Mouse (Mus musculus) hindbrain, embryonic 13.5 days (tissue): ENCODE data around the gene Sult1a1. TPM values are rescaled to one million over a fixed set of nuclear protein-coding genes. Genes with fewer than 3 reads are reported as not detected.
A peak's percentile ranks its signal among the peaks of the same experiment; 100 is the strongest.

ENCODE experiments used
- ATAC-seq: fragments of 200-750 bp; cut with Nextera tagmentation; 2 replicates; pipeline ENCODE4 v1.8.0; 2017; ENCODE audit warnings: moderate TSS enrichment; ENCODE audit not compliant: low FRiP score
- H3K27ac ChIP-seq: fragments of 300-500 bp; sonication (generic); 2 replicates; pipeline ENCODE4 v1.5.1; 2015; ENCODE audit warnings: inconsistent platforms, mild to moderate bottlenecking, moderate library complexity
- H3K27me3 ChIP-seq: fragments of 300-500 bp; sonication (generic); 2 replicates; pipeline ENCODE4 v1.6.1; 2015; ENCODE audit warnings: mild to moderate bottlenecking, inconsistent platforms
- H3K36me3 ChIP-seq: fragments of 300-500 bp; sonication (generic); 2 replicates; pipeline ENCODE4 v1.6.1; 2015; ENCODE audit warnings: mild to moderate bottlenecking, inconsistent platforms
- H3K4me1 ChIP-seq: fragments of 300-500 bp; sonication (generic); replicated peaks from 2 replicates; pipeline ENCODE4 v1.6.1; 2015; ENCODE audit warnings: inconsistent platforms
- H3K4me2 ChIP-seq: fragments of 300-500 bp; sonication (generic); 2 replicates; pipeline ENCODE4 v1.6.1; 2015; ENCODE audit warnings: inconsistent platforms, mild to moderate bottlenecking, moderate library complexity
- H3K4me3 ChIP-seq: fragments of 300-500 bp; sonication (generic); 2 replicates; pipeline ENCODE4 v1.5.1; 2015; ENCODE audit warnings: mild to moderate bottlenecking, inconsistent platforms
- H3K9ac ChIP-seq: fragments of 300-500 bp; sonication (generic); 2 replicates; pipeline ENCODE4 v1.6.1; 2015; ENCODE audit warnings: mild to moderate bottlenecking, inconsistent platforms
- H3K9me3 ChIP-seq: fragments of 300-500 bp; sonication (generic); 2 replicates; pipeline ENCODE4 v1.6.1; 2016; ENCODE audit warnings: inconsistent platforms
- WGBS: fragments of 180-500 bp; shearing (Covaris S2); methylation state at CpG from one replicate; pipeline ENCODE4 v1.1.7; 2015; 5-methylcytosine and 5-hydroxymethylcytosine counted together
- polyA plus RNA-seq: library from polyadenylated mRNA; unstranded; fragments of >200 nt; fragmentation: Nextera tagmentation; extraction: Ambion mirVana; gene quantifications from 2 replicates; pipeline ENCODE4 v1.2.1, GENCODE M21; 2015

Gene Sult1a1
- polyA plus RNA-seq, 1 experiment from 2014 or later = 1.4 TPM

DNA sequence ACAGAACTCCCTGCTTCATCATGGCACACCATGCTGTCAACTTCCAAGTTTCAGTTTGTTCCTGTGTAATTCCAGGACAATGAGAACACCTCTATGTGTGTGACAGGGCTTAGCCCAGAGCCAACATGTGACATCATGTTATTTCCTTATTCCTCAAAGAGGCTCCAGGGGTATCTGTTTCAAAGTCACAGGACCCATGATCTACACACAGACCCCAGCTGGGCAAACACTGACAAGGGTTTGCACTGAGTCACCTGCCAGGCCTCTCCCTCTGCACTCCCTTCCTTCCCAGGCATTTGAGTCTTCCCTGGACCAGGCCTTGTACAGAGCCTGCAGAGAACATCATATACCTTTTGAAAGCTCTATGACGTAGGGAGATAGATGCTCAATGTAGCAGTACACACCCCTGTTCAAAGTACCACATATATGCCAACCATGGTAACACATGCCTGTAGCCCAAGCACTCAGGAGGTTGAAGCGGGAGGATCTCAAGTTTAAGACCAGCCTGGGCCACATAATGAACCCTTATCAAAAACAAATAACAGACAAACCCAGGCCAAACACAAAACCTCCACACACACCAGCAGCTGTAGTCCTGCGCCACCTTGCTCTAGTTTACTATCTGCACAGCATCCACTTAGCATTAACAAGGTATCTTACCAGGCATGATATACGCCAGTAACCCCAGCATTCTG, 45.3 kb downstream of the Sult1a1 start, which contains the start of gene Nupr1:
Gene Nupr1 (minus strand): TSS at position 38 of the 695 bp plus-strand sequence.
- H3K4me2 ChIP-seq = no peak within 1 kb of the TSS
- WGBS = 93% methylated on average over 4 of the region's 4 CpGs
- no peak for ATAC-seq
- H3K27ac ChIP-seq = no peak within 1 kb of the TSS
- H3K4me3 ChIP-seq = no peak within 1 kb of the TSS
- H3K27me3 ChIP-seq = no peaks in the 10 kb centered on the region
- no peaks in the 10 kb centered on the region for H3K36me3 ChIP-seq
- no peaks in the 10 kb centered on the region for H3K9me3 ChIP-seq
- no peak within 1 kb of the TSS for H3K9ac ChIP-seq
- 0 out of 2 replicates have a peak, but pooled peaks cover 4% of the 10 kb centered on the region for H3K4me1 ChIP-seq

DNA sequence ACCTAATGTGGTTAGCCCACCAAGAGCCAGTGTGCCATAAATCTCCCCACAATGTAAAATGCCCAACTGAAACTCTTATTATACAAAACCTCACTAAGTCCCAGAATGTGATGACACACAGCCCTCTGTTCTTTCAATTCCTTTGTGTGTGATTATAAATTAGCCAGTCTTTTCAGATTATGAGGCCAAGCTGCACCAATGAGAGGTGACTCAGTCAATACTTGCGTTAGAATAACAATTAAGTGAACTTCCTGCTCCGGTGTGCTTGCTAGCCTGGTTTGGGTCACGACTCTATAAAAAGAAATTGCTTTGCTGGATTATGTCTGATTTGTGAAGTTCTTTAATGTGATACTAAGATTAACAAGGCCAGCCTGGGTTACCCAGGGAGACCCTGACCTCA, 46.3 kb downstream of the Sult1a1 start:
- WGBS = 32% methylated on average over 3 of the region's 3 CpGs
- no peak overlapping the region for H3K9ac ChIP-seq
- no peaks in the 10 kb centered on the region for H3K9me3 ChIP-seq
- no peak overlapping the region for H3K4me3 ChIP-seq
- H3K4me1 ChIP-seq = 0 out of 2 replicates have a peak, but pooled peaks cover 4% of the 10 kb centered on the region
- no peak for ATAC-seq
- no peak overlapping the region for H3K4me2 ChIP-seq
- H3K36me3 ChIP-seq = no peaks in the 10 kb centered on the region
- H3K27ac ChIP-seq = no peak overlapping the region
- no peaks in the 10 kb centered on the region for H3K27me3 ChIP-seq

DNA sequence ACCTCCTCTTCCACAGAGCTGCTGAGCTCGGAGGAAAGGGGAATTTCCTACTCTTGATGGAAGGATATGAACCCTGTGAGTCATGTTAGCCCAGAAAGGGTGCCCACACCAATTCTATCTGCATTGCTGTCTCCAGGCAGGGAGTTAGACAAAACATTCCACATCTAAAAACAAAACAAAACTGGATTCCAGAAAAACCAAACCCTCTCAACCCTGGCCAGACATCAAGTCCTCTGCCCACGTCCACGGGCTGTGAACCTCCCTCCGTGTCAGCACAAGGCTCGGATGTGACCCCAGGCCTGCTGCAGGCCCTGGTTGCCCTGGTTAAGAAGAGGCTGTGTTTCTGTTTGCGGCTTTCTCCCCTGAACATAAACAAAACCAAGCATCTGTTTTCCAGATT, 48.1 kb downstream of the Sult1a1 start:
- WGBS = 81% methylated on average over 6 of the region's 6 CpGs
- peaks cover 6% of the 10 kb centered on the region; the same call in 1 of the 2 replicates for H3K27me3 ChIP-seq
- H3K36me3 ChIP-seq = no peaks in the 10 kb centered on the region
- no peak for ATAC-seq
- H3K27ac ChIP-seq = no peak overlapping the region
- no peaks in the 10 kb centered on the region for H3K9me3 ChIP-seq
- H3K4me3 ChIP-seq = no peak overlapping the region
- H3K4me2 ChIP-seq = no peak overlapping the region
- peaks cover 5% of the 10 kb centered on the region; the same call in 1 of the 2 replicates for H3K4me1 ChIP-seq
- peak overlapping the region; percentile 40; the same call in 1 of the 2 replicates for H3K9ac ChIP-seq

DNA sequence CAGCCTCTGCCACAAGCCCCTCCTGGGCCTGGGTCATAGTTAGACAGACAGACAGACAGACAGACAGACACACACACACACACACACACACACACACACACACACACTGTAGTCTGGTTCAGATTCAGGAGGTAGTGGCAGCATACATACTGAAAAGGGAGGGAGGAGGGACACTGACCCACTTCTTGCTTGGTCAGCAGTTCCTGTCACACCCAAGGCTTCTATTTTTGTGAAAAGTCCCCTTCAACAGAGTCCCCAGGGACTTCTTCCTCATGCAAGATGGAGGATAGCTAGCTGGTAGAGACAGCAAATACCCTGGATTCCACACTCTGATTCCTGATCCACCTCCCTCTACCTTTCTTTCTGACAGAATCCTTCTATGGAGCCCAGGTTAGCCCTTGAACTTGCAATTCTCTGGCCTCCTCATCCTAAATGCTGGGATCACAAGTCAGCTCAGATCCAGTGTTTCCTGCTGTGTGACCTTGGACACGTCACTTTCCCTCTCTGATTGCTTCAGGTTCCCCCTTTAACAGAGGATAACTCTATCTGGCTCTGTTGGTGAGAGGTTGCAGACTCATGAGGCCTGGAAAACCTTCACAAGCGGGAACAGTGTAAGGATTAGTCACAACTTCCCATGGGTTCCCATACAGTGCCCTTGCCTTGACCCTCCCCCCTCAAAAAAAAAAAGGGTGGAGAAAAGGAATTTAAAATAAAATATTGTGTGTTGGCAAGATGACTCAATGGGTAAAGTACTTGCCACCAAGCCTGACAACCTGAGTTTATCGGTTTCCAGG, 50.2 kb downstream of the Sult1a1 start:
- no peak for ATAC-seq
- Histone ChIP-seq H3K36me3 (no peaks in the 10 kb centered on the region), H3K4me2 (no peak overlapping the region), H3K4me3 (no peak overlapping the region), H3K4me1 (peaks cover 9% of the 10 kb centered on the region; the same call in 1 of the 2 replicates), H3K27ac (no peak overlapping the region), H3K9ac (no peak overlapping the region), H3K27me3 (peaks cover 6% of the 10 kb centered on the region; the same call in 1 of the 2 replicates), H3K9me3 (no peaks in the 10 kb centered on the region)
- WGBS = 91% methylated on average over 3 of the region's 3 CpGs

DNA sequence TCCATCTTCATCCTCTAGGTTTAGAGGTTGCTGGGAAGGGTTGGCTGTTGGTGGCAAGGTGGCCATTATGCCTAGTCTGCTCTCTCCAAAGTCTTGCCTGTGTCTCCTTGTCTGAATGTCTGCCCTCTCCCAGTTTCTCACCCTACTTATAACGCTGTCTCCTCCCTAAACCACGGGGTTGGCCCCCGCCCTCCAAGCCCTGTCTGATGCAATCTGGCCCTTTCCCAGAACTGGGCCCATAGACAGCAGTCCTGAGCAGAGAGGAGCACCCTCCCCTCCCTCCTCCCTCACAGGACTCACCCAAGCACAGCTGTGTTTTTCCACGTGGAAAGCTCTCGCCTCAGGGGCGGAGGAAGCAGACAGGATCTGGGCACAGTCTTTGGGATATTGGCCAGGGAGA, 50.9 kb downstream of the Sult1a1 start:
- 47% methylated on average over 6 of the region's 6 CpGs for WGBS
- H3K27ac ChIP-seq = no peak overlapping the region

DNA sequence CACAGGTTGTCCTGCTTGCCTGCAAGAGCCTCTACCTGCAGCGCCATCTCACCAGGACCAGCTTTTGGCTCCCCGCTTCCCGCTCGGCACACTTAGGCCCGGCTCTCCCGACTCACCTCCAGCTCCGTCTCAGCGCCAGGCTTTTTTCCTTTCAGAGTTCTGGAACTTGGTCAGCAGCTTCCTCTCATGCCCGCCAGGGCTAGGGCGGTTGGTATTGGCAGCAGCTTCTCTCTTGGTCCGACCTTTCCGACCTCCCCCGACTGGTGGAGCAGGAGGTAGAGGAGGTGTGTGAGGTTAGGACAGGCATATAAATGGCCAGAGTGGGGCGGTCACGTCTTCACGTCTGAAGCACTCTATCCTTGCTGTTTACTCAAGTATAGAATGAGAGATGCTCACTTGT, 51.5 kb downstream of the Sult1a1 start:
- no peaks in the 10 kb centered on the region for H3K9me3 ChIP-seq
- ATAC-seq = no peak
- WGBS = 75% methylated on average over 16 of the region's 16 CpGs
- H3K27me3 ChIP-seq = peaks cover 6% of the 10 kb centered on the region; the same call in 1 of the 2 replicates
- H3K9ac ChIP-seq = no peak overlapping the region
- peaks cover 9% of the 10 kb centered on the region; the same call in 1 of the 2 replicates for H3K4me1 ChIP-seq
- H3K27ac ChIP-seq = no peak overlapping the region
- H3K4me3 ChIP-seq = no peak overlapping the region
- H3K4me2 ChIP-seq = no peak overlapping the region
- no peaks in the 10 kb centered on the region for H3K36me3 ChIP-seq

More for the DNA sequence above, 50.9 kb downstream of the Sult1a1 start:
- peaks cover 6% of the 10 kb centered on the region; the same call in 1 of the 2 replicates for H3K27me3 ChIP-seq
- H3K4me2 ChIP-seq = no peak overlapping the region
- H3K4me3 ChIP-seq = no peak overlapping the region
- no peaks in the 10 kb centered on the region for H3K9me3 ChIP-seq
- no peak overlapping the region for H3K9ac ChIP-seq
- no peak for ATAC-seq
- H3K4me1 ChIP-seq = peaks cover 9% of the 10 kb centered on the region; the same call in 1 of the 2 replicates
- H3K36me3 ChIP-seq = no peaks in the 10 kb centered on the region

DNA sequence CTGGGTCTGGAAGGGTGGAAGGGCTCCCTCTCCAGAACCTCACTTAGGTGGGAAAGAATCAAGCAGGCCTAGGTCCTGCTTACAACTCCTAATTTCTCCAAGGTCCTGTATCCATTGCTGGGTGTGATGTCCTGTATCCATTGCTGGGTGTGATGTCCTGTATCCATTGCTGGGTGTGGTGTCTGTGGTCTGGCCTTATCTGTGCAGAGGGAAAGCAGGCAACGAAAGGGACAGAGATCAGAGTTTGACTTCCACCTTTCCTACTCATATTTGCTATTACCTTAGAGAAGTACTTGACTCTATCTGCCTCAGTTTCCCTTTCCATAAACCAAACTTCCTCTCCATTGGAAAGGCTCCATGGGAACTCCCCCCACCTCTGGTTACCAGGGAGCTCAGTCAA, 52.9 kb downstream of the Sult1a1 start:
- Histone ChIP-seq H3K36me3 (no peaks in the 10 kb centered on the region), H3K9ac (no peak overlapping the region), H3K27me3 (peaks cover 6% of the 10 kb centered on the region; the same call in 1 of the 2 replicates), H3K9me3 (no peaks in the 10 kb centered on the region), H3K4me1 (peaks cover 8% of the 10 kb centered on the region; the same call in 1 of the 2 replicates), H3K4me2 (no peak overlapping the region), H3K27ac (no peak overlapping the region), H3K4me3 (no peak overlapping the region)
- no peak for ATAC-seq
- WGBS = 100% methylated on average over 1 of the region's 1 CpGs

Other genes starting within 250 kb of the Sult1a1 start
- 24.3 and 26.8 TPM in 2 replicates for gene Rabep2, start 247.7 kb downstream of the Sult1a1 start, polyA plus RNA-seq
- gene Atp2a1, start 213.3 kb downstream of the Sult1a1 start, polyA plus RNA-seq = 1.5 and 4.1 TPM in 2 replicates
- gene Sh2b1, start 201.0 kb downstream of the Sult1a1 start, polyA plus RNA-seq = 63.7 and 64.5 TPM in 2 replicates
- gene Tufm, start 189.1 kb downstream of the Sult1a1 start, polyA plus RNA-seq = 118 and 120 TPM in 2 replicates
- 61.6 and 65.4 TPM in 2 replicates for gene Atxn2l, start 173.0 kb downstream of the Sult1a1 start, polyA plus RNA-seq
- 205 and 210 TPM in 2 replicates for gene Eif3c, start 110.0 kb downstream of the Sult1a1 start, polyA plus RNA-seq
- 0.66 and 0.68 TPM in 2 replicates for gene Apobr, start 91.5 kb downstream of the Sult1a1 start, polyA plus RNA-seq
- gene Cln3, start 90.6 kb downstream of the Sult1a1 start, polyA plus RNA-seq = 31.1 and 35.2 TPM in 2 replicates
- not detected in 2 replicates for gene Il27, start 81.5 kb downstream of the Sult1a1 start, polyA plus RNA-seq
- 8.8 and 9.8 TPM in 2 replicates for gene Nupr1, start 45.6 kb downstream of the Sult1a1 start, polyA plus RNA-seq
- gene Sgf29, start 27.1 kb downstream of the Sult1a1 start, polyA plus RNA-seq = 53.4 and 56.5 TPM in 2 replicates
- gene Bola2, start 19.0 kb upstream of the Sult1a1 start, polyA plus RNA-seq = 149 and 154 TPM in 2 replicates
- 20.9 and 22.2 TPM in 2 replicates for gene Slx1b, start 19.4 kb upstream of the Sult1a1 start, polyA plus RNA-seq
- 81.4 and 90.1 TPM in 2 replicates for gene Coro1a, start 31.4 kb upstream of the Sult1a1 start, polyA plus RNA-seq
- 94.2 and 95.8 TPM in 2 replicates for gene Mapk3, start 83.2 kb upstream of the Sult1a1 start, polyA plus RNA-seq
- 2.0 and 2.3 TPM in 2 replicates for gene Gdpd3, start 89.9 kb upstream of the Sult1a1 start, polyA plus RNA-seq
- 173 and 179 TPM in 2 replicates for gene Ypel3, start 100.5 kb upstream of the Sult1a1 start, polyA plus RNA-seq
- gene Tbx6, start 105.1 kb upstream of the Sult1a1 start, polyA plus RNA-seq = 0.32 and 0.84 TPM in 2 replicates
- gene Ppp4c, start 116.1 kb upstream of the Sult1a1 start, polyA plus RNA-seq = 196 and 214 TPM in 2 replicates
- 52.1 and 55.6 TPM in 2 replicates for gene Fam57b, start 121.2 kb upstream of the Sult1a1 start, polyA plus RNA-seq
- gene 4930451I11Rik, start 155.2 kb upstream of the Sult1a1 start, polyA plus RNA-seq = not detected in 2 replicates
- 7.1 and 9.3 TPM in 2 replicates for gene Doc2a, start 171.0 kb upstream of the Sult1a1 start, polyA plus RNA-seq
- 20.2 and 25.7 TPM in 2 replicates for gene Hirip3, start 185.5 kb upstream of the Sult1a1 start, polyA plus RNA-seq
- gene Ino80e, start 185.9 kb upstream of the Sult1a1 start, polyA plus RNA-seq = 81.8 and 89.4 TPM in 2 replicates
- 57.2 and 57.4 TPM in 2 replicates for gene Taok2, start 208.3 kb upstream of the Sult1a1 start, polyA plus RNA-seq
- gene Tmem219, start 246.5 kb upstream of the Sult1a1 start, polyA plus RNA-seq = 26.3 and 28.4 TPM in 2 replicates